Comparison of ENCODE assay signal across 9 mouse cellular contexts in the genomic region with DNA sequence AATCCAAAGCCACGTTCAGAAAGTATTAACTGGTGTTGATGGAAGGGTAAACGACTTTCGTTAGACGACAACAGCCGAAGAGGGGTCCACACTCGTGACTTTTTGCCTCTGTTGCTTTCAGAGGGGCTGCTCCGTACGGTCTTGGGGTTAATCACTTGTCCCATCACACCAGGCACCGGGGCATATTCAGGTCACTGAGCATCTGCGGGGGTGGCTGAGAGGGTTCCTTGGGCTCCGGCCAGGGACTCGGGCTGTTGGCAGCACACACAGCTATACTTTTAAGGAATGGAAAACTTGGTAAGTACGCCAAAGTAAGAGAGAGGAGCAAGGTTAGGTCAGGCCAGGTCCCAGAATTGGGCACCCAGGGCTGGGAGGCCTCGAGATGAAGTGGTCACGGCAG. TPM values are rescaled to one million over a fixed set of nuclear protein-coding genes. Genes with fewer than 3 reads are reported as not detected.
DNase-seq lines count a peak whose midpoint lies in the region; ATAC-seq lines count a peak whose summit lies in the region.
"Had no signal": no experiment of that assay in that cellular context is flagged by ENCODE, and none has a peak within 500 bp of the region (broad histone marks: within the 10 kb centered on the region; RNA-seq: fewer than 3 reads in every experiment).

No protein-coding gene starts in this region.

- no peak overlapping the region for H3K27ac ChIP-seq in midbrain, embryonic 12.5 days (replicated peaks)
- no peak overlapping the region for H3K27ac ChIP-seq in midbrain, embryonic 13.5 days
- no peak overlapping the region for H3K27ac ChIP-seq in intestine, embryonic 15.5 days

- no peaks in the 10 kb centered on the region for H3K36me3 ChIP-seq in midbrain, embryonic 12.5 days
- no peaks in the 10 kb centered on the region for H3K36me3 ChIP-seq in midbrain, embryonic 13.5 days
- no peaks in the 10 kb centered on the region for H3K36me3 ChIP-seq in intestine, embryonic 15.5 days

- peak; percentile 14 to 35 for DNase-seq in gastrocnemius, adult 8-10 months (ENCODE audit: low spot score in 2 of 2)
- DNase-seq in lung, postnatal 10 days = peak; percentile 67
- DNase-seq in spleen, postnatal 36 days (ENCODE audit: low spot score in 2 of 2) = no peak

- H3K4me2 ChIP-seq in midbrain, embryonic 12.5 days (replicated peaks) = peak overlapping the region; percentile 19; the same call in 1 of the 2 replicates
- H3K4me2 ChIP-seq in midbrain, embryonic 13.5 days (replicated peaks) = no peak overlapping the region
- peak overlapping the region; percentile 47 for H3K4me2 ChIP-seq in intestine, embryonic 15.5 days (replicated peaks)

- H3K9ac ChIP-seq in midbrain, embryonic 12.5 days (replicated peaks) = no peak overlapping the region
- no peak overlapping the region for H3K9ac ChIP-seq in midbrain, embryonic 13.5 days (replicated peaks)
- no peak overlapping the region for H3K9ac ChIP-seq in intestine, embryonic 15.5 days

- no peak for ATAC-seq in midbrain, embryonic 12.5 days (ENCODE audit: low FRiP score, low read depth)
- no peak for ATAC-seq in midbrain, embryonic 13.5 days
- 0 out of 2 replicates have a peak, but pooled peaks have one; percentile 35 for ATAC-seq in intestine, embryonic 15.5 days
- ATAC-seq in CD4-positive, CD25-positive, alpha-beta regulatory T cell, adult 4 months = no peak
- no peak for ATAC-seq in megakaryocyte, adult 5-6 weeks (ENCODE audit: poor library complexity, severe bottlenecking)
- ATAC-seq: Patski had no signal

- peaks cover 15% of the 10 kb centered on the region; the same call in 1 of the 2 replicates for H3K4me1 ChIP-seq in midbrain, embryonic 12.5 days
- H3K4me1 ChIP-seq in midbrain, embryonic 13.5 days (replicated peaks) = peaks cover 19% of the 10 kb centered on the region
- 0 out of 2 replicates have a peak, but pooled peaks cover 6% of the 10 kb centered on the region for H3K4me1 ChIP-seq in intestine, embryonic 15.5 days (replicated peaks)

- H3K4me3 ChIP-seq in midbrain, embryonic 12.5 days = no peak overlapping the region
- no peak overlapping the region for H3K4me3 ChIP-seq in midbrain, embryonic 13.5 days (replicated peaks)
- no peak overlapping the region for H3K4me3 ChIP-seq in intestine, embryonic 15.5 days (replicated peaks)

- 47% methylated on average over 15 of the region's 15 CpGs for WGBS in midbrain, embryonic 12.5 days
- 53% methylated on average over 15 of the region's 15 CpGs for WGBS in midbrain, embryonic 13.5 days
- WGBS in intestine, embryonic 15.5 days = 61% methylated on average over 15 of the region's 15 CpGs

- peaks cover 10% of the 10 kb centered on the region; the same call in 1 of the 2 replicates for H3K27me3 ChIP-seq in midbrain, embryonic 12.5 days
- H3K27me3 ChIP-seq in midbrain, embryonic 13.5 days = peaks cover 5% of the 10 kb centered on the region; the same call in 1 of the 2 replicates
- H3K27me3 ChIP-seq in intestine, embryonic 15.5 days (replicated peaks) = no peaks in the 10 kb centered on the region
- H3K27me3 ChIP-seq: Patski had no signal

- no peaks in the 10 kb centered on the region for H3K9me3 ChIP-seq in midbrain, embryonic 12.5 days
- H3K9me3 ChIP-seq in midbrain, embryonic 13.5 days = no peaks in the 10 kb centered on the region
- no peaks in the 10 kb centered on the region for H3K9me3 ChIP-seq in intestine, embryonic 15.5 days

RNA-seq across cellular contexts. Expression of gene Cdkn2aip, which starts 50.7 kb away (rescaled TPM):
- 47.7 and 52.1 TPM in 2 replicates for polyA plus RNA-seq in midbrain, embryonic 12.5 days (2016; fragmentation: Nextera tagmentation; extraction: Ambion mirVana)
- 44.3 and 45.7 TPM in 2 replicates for polyA plus RNA-seq in midbrain, embryonic 13.5 days (2015; fragmentation: Nextera tagmentation; extraction: Ambion mirVana)
- 1 to 10 TPM; 5.0 to 5.9 (median 5.1) TPM for total RNA-seq in gastrocnemius, adult 8-10 months (2022)
- polyA plus RNA-seq in intestine, embryonic 15.5 days (2015; fragmentation: Nextera tagmentation; extraction: Ambion mirVana) = 21.7 and 24.1 TPM in 2 replicates
- 10 to 100 TPM; 12.3 to 18.1 TPM for polyA plus RNA-seq in CD4-positive, CD25-positive, alpha-beta regulatory T cell, adult 4 months (2017; shearing (Covaris generic))
- total RNA-seq in megakaryocyte, adult 5-6 weeks (2015) = 9.8 and 11.2 TPM in 2 replicates
- total RNA-seq in megakaryocyte, adult 5-6 weeks (2017) = 19.1 and 23.4 TPM in 2 replicates

RNA-seq across cellular contexts. Expression of gene Cldn24, which starts 57.5 kb away (rescaled TPM):
- polyA plus RNA-seq in midbrain, embryonic 12.5 days (2016; fragmentation: Nextera tagmentation; extraction: Ambion mirVana) = not detected in 2 replicates
- polyA plus RNA-seq in midbrain, embryonic 13.5 days (2015; fragmentation: Nextera tagmentation; extraction: Ambion mirVana) = not detected in 2 replicates
- not detected for total RNA-seq in gastrocnemius, adult 8-10 months (2022)
- polyA plus RNA-seq in intestine, embryonic 15.5 days (2015; fragmentation: Nextera tagmentation; extraction: Ambion mirVana) = not detected in 2 replicates
- not detected for polyA plus RNA-seq in CD4-positive, CD25-positive, alpha-beta regulatory T cell, adult 4 months (2017; shearing (Covaris generic))
- total RNA-seq in megakaryocyte, adult 5-6 weeks (2015) = not detected in 2 replicates
- total RNA-seq in megakaryocyte, adult 5-6 weeks (2017) = not detected in 2 replicates

RNA-seq across cellular contexts. Expression of gene Cldn22, which starts 59.8 kb away (rescaled TPM):
- not detected in 2 replicates for polyA plus RNA-seq in midbrain, embryonic 12.5 days (2016; fragmentation: Nextera tagmentation; extraction: Ambion mirVana)
- not detected in 2 replicates for polyA plus RNA-seq in midbrain, embryonic 13.5 days (2015; fragmentation: Nextera tagmentation; extraction: Ambion mirVana)
- total RNA-seq in gastrocnemius, adult 8-10 months (2022) = under 1 TPM in 2 of 4 experiments, not detected in 2; 0.29 to 0.59 TPM
- not detected in 2 replicates for polyA plus RNA-seq in intestine, embryonic 15.5 days (2015; fragmentation: Nextera tagmentation; extraction: Ambion mirVana)
- polyA plus RNA-seq in CD4-positive, CD25-positive, alpha-beta regulatory T cell, adult 4 months (2017; shearing (Covaris generic)) = not detected
- total RNA-seq in megakaryocyte, adult 5-6 weeks (2015) = not detected in 2 replicates
- not detected in 2 replicates for total RNA-seq in megakaryocyte, adult 5-6 weeks (2017)
- polyA plus RNA-seq: Patski had no signal

Comparison
In these comparisons a context has a peak if more than half of its experiments do, and no peak if none do; other contexts are left out.
1. DNase-seq: peak in gastrocnemius, adult 8-10 months (2 of 2) and lung, postnatal 10 days (single experiment); none in spleen, postnatal 36 days (0 of 2).